Mouse (Mus musculus) spleen, embryonic (tissue): ENCODE results near the gene Wwtr1.

Experiments used
- CTCF ChIA-PET: fragments of 350-600 bp; sonication (Branson Sonifier 250); formaldehyde crosslinking; loops from one replicate; lab custom pipeline; 2022; lab: Charles Lee

The Wwtr1 gene

GRCm38 (mm10) chr3:57575660-57576055 lies at the start of gene Wwtr1:
TSS of gene Wwtr1 (minus strand) at chr3:57575910.
- CTCF ChIA-PET, result no interaction called here

GRCm38 (mm10) chr3:57619718-57620117 lies 44.0 kb upstream of the Wwtr1 start:
- CTCF ChIA-PET, result no interaction called here

GRCm38 (mm10) chr3:57615652-57616051 lies 39.9 kb upstream of the Wwtr1 start:
- CTCF ChIA-PET, result no interaction called here

GRCm38 (mm10) chr3:57612430-57612997 lies 36.8 kb upstream of the Wwtr1 start:
- CTCF ChIA-PET, result no interaction called here

GRCm38 (mm10) chr3:57611776-57612175 lies 36.1 kb upstream of the Wwtr1 start:
- CTCF ChIA-PET, result no interaction called here

GRCm38 (mm10) chr3:57604618-57605015 lies 28.9 kb upstream of the Wwtr1 start:
- CTCF ChIA-PET, result no interaction called here

GRCm38 (mm10) chr3:57603891-57604617 lies 28.3 kb upstream of the Wwtr1 start:
- CTCF ChIA-PET, result no interaction called here

- CTCF ChIA-PET, result no interaction called here
Observed at GRCm38 (mm10) chr3:57602610-57603009, 26.9 kb upstream of the Wwtr1 start.

- CTCF ChIA-PET, result no interaction called here
Observed at GRCm38 (mm10) chr3:57596566-57596965, 20.9 kb upstream of the Wwtr1 start.

GRCm38 (mm10) chr3:57595506-57595905 lies 19.8 kb upstream of the Wwtr1 start:
- CTCF ChIA-PET, result no interaction called here

GRCm38 (mm10) chr3:57585967-57586366 lies 10.3 kb upstream of the Wwtr1 start:
- CTCF ChIA-PET, result no interaction called here

GRCm38 (mm10) chr3:57583533-57583932 lies 7.8 kb upstream of the Wwtr1 start:
- CTCF ChIA-PET, result no interaction called here

GRCm38 (mm10) chr3:57580426-57581195 lies 4.9 kb upstream of the Wwtr1 start:
- CTCF ChIA-PET, result no interaction called here

GRCm38 (mm10) chr3:57576056-57576824 lies 530 bp upstream of the Wwtr1 start:
- CTCF ChIA-PET, result no interaction called here

- CTCF ChIA-PET, result no interaction called here
Observed at GRCm38 (mm10) chr3:57574885-57575659, 638 bp downstream of the Wwtr1 start.

- CTCF ChIA-PET, result no interaction called here
Observed at GRCm38 (mm10) chr3:57573898-57574570, 1.7 kb downstream of the Wwtr1 start.

GRCm38 (mm10) chr3:57572331-57572975 lies 3.3 kb downstream of the Wwtr1 start:
- CTCF ChIA-PET, result no interaction called here

GRCm38 (mm10) chr3:57566655-57567054 lies 9.1 kb downstream of the Wwtr1 start:
- CTCF ChIA-PET, result no interaction called here

- CTCF ChIA-PET, result no interaction called here
Observed at GRCm38 (mm10) chr3:57563627-57564026, 12.1 kb downstream of the Wwtr1 start.

- CTCF ChIA-PET, result no interaction called here
Observed at GRCm38 (mm10) chr3:57562996-57563506, 12.7 kb downstream of the Wwtr1 start.
